ENCODE assay signal across 8 mouse cellular contexts in the genomic region with DNA sequence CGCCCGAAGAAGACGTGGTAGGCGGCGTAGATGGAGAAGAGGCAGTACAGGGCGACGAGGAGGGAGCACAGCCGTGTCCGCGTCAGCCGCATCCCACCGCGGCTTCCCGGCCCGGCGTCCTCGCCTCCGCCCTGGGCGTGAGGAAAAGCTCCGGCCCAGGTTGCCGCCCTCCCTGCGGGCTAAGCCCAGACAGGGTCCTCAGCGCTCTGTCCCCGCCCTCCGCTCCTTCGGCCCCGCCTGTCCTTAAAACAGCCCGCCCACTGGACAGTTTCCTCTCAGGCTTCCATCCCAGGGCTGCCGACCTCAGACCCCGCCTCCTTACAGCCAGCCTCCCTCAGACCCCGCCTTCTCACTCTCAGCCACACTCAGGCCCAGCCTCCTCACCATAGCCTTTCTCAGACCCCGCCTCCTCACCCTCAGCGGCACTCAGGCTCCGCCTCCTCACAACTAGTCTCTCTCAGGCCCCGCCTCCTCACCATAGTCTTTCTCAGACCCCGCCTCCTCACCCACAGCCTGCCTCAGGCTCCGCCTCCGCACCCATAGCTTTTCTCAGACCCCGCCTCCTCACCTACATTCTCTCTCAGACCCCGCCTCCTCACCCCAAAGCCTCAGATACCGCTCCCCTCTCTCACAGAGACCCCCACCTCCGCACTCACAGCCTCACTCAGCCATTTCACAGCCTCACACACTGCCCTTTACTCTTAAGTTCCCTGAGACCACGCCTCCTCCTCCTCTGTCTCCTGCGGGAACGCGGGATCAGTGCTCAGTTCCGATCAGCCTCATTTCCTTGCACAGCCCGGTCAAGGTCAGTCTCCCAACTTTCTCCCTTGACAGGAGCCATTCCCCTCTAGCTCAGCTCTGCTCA. TPM values are rescaled to one million over a fixed set of nuclear protein-coding genes. Genes with fewer than 3 reads are reported as not detected.
DNase-seq lines count a peak whose midpoint lies in the region; ATAC-seq lines count a peak whose summit lies in the region.

A gene (minus strand): TSS at position 392 of the 865 bp plus-strand sequence.

- peak within 1 kb of the TSS; percentile 72 for H3K4me2 ChIP-seq in lung, embryonic 16.5 days (ENCODE audit: low read depth, low read length)

- peak; percentile 97 for ATAC-seq in hematopoietic stem cell, adult 5-6 weeks (replicated peaks in 1 of 2; ENCODE audit: insufficient read depth in 1 of 2, low FRiP score in 2 of 2, low TSS enrichment in 1 of 2, low read depth in 1 of 2, poor library complexity in 2 of 2, severe bottlenecking in 2 of 2)
- peak; percentile 98 for ATAC-seq in lung, embryonic 16.5 days (ENCODE audit: low read depth)

- peak within 1 kb of the TSS; percentile 93 for H3K27ac ChIP-seq in lung, embryonic 16.5 days (ENCODE audit: low read length)

- H3K9ac ChIP-seq in lung, embryonic 16.5 days (ENCODE audit: low read length), result peak within 1 kb of the TSS; percentile 92

- H3K4me3 ChIP-seq in lung, embryonic 16.5 days (ENCODE audit: low read length), result peak within 1 kb of the TSS; percentile 87

- WGBS in lung, embryonic 16.5 days, result under 1% methylated on average over 46 of the region's 48 CpGs

- H3K27me3 ChIP-seq in lung, embryonic 16.5 days (ENCODE audit: control insufficient read depth, insufficient read depth, low read depth, low read length), result no peaks in the 10 kb centered on the region

- no peaks in the 10 kb centered on the region; the same call in 1 of the 2 replicates for H3K4me1 ChIP-seq in lung, embryonic 16.5 days (replicated peaks; ENCODE audit: control insufficient read depth, insufficient read depth, low read length)

- DNase-seq in MEL-GATA-1-ER (ENCODE audit: extremely low read depth, low read depth), result peak; percentile 85
- DNase-seq in cerebellum, adult 8-10 months, result peak; percentile 93
- DNase-seq in forelimb bud, embryonic 11.5 days (ENCODE audit: low read depth, low spot score), result peak; percentile 97
- peak; percentile 84 for DNase-seq in layer of hippocampus, adult 9-10 months (ENCODE audit: low spot score)
- peak; percentile 69 for DNase-seq in ovary, postnatal 10 days (ENCODE audit: low spot score)
- peak; percentile 90 to 95 for DNase-seq in thymus, postnatal 10 days (ENCODE audit: low spot score in 2 of 2)

- H3K9me3 ChIP-seq in lung, embryonic 16.5 days (ENCODE audit: control insufficient read depth, low read length), result no peaks in the 10 kb centered on the region

- peaks cover 4% of the 10 kb centered on the region for H3K36me3 ChIP-seq in lung, embryonic 16.5 days (ENCODE audit: control insufficient read depth, insufficient read depth, low read length)

RNA-seq across cellular contexts. Expression of the gene that starts here (rescaled TPM):
- 39.3 and 77.3 TPM in 2 replicates for total RNA-seq in hematopoietic stem cell, adult 5-6 weeks (2017)
- 42.2 and 42.5 TPM in 2 replicates for polyA plus RNA-seq in lung, embryonic 16.5 days (2015; fragmentation: Nextera tagmentation; extraction: Ambion mirVana)

Comparison
In these comparisons a context has a peak if more than half of its experiments do, and no peak if none do; other contexts are left out.
1. Peak in every context shown above with its lines: DNase-seq, ATAC-seq, H3K4me3 ChIP-seq and H3K27ac ChIP-seq.